Mouse (Mus musculus) cerebellum, adult (tissue): Measurements from ENCODE around the gene Col1a1.
"Not testable (repeated sequence)": the region's sequence is repeated elsewhere in the genome, so short reads cannot be mapped to it uniquely, and the experiment has no call there.

Source experiments
- ATAC-seq: cut with Nextera tagmentation; 2 replicates; pipeline ENCODE4 v1.9.2; 2017; ENCODE audit warnings: mild to moderate bottlenecking, moderate library complexity, mixed read lengths; ENCODE audit not compliant: insufficient number of reproducible peaks, low FRiP score, low TSS enrichment

The Col1a1 gene

DNA sequence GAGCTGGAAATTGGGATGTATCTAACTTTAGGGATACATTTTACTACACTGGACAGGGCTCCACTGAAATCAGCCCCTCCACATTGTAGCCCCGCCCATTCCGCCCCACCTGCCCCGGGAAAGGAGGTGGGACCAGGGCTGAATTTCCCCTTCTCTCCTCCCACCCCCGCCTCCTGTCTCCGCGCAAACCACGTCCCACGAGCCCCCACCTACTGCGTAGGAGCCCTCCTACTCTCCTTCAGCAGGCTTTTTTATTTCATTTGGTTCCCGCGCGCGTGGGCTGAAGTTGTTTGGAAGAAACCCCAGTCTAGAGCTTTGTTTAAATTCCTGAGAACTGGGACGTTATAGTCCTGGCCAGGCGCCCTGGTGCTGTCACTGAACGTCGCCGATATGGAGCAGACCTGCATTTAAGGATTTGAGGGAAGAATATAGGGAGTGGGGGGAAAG, 1.3 kb downstream of the Col1a1 start:
- no peak for ATAC-seq

DNA sequence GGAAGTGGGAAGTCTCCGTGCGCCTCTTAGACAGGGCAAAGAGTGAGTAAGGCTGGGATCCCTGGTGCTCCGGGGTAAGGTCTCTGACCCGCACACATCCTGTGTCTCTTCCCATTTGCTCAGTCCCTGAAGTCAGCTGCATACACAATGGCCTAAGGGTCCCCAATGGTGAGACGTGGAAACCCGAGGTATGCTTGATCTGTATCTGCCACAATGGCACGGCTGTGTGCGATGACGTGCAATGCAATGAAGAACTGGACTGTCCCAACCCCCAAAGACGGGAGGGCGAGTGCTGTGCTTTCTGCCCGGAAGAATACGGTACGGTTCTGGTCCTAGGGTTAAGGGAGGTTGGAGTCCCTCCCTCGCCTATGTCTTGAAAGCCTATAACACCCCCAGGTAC, 1.8 kb downstream of the Col1a1 start:
- ATAC-seq = no peak

DNA sequence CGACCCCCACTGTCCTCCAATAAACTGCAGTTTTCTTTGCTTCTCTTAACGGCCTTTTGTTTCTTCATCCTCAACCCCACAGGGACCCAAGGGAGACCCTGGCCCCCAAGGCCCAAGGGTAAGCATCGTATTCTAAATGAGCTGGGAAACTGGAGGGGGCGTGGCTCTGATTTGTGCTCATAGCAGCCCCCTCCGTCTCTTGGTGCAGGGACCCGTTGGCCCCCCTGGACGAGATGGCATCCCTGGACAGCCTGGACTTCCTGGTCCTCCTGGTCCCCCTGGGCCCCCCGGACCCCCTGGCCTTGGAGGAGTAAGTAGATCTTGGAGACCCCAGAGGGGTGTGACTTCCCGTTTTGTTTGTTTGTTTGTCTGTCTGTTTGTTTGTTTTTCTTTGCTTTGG, 2.3 kb downstream of the Col1a1 start:
- no peak for ATAC-seq

DNA sequence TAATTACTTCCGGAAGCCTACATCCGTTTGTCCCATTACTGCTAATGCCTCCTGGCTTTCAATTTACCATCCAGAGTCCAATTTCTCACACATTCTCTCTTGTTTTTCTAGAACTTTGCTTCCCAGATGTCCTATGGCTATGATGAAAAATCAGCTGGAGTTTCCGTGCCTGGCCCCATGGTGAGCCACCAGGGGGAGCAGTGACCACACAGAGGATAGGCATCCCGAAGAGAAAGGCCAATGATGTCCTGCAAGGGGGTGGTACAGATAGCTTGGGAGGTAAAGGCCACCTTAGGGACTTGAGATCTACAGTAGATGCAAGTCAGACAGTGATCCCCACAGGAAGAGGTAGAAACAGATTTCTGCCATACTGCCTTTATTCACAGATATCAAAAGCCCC, 3.3 kb downstream of the Col1a1 start:
- ATAC-seq = no peak

DNA sequence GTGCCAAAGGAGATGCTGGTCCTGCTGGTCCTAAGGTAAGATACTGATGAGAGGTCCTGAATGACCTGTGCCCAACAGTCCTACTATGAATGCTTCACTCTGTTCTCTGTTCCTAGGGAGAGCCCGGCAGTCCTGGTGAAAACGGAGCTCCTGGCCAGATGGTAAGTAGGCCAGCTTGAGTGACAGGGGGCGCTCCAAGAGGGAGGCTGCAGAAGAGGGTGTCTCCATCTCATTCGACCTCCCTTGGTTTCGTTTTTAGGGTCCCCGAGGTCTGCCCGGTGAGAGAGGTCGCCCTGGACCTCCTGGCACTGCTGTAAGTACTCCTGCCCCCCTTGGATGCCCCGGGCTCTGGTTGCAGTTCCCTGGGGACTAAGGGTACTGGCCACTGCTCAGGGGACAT, 5.1 kb downstream of the Col1a1 start:
- ATAC-seq = no peak

DNA sequence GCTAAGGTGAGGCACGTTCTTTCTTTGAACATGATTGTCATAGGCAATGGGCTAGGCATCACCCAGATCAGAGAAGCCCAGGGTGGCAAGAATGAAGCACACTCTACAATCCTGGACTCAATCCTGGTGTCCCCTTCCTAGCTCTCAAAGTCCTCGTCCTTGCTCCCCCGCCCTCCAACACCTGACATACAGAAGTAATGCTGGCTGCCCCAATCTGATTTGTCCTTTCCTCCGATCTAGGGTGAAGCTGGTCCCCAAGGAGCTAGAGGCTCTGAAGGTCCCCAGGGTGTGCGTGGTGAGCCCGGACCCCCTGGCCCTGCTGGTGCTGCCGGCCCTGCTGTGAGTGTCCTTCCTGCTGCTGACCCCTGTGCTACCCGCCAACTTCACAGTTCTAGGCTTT, 5.8 kb downstream of the Col1a1 start:
- ATAC-seq = no peak

DNA sequence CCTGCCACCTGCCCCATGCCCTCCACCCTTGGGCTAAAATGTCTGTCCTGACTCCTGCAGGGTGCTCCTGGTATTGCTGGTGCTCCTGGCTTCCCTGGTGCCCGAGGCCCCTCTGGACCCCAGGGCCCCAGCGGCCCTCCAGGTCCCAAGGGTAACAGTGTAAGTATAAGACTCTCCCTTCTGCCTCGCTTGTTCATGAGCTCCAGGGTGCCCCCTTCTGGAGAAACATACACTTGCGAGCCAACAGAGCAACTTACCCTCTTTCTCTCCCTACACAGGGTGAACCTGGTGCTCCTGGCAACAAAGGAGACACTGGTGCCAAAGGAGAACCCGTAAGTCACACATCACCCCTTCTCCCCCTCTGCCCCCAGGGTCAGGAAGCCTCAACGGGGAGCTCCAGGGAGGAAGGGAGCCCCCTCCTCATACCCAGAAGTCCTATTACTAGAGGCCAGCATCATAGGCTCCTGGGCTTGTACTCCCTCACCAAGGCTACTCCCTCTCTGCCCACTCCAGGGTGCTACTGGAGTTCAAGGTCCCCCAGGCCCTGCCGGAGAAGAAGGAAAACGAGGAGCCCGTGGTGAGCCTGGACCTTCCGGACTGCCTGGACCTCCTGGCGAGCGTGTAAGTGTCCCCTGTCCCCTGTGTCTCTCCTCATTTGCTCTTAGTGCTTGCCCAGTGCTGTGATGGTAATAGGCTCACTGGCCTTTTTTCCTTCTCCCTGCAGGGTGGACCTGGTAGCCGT, 6.4 kb downstream of the Col1a1 start:
- no peak for ATAC-seq

DNA sequence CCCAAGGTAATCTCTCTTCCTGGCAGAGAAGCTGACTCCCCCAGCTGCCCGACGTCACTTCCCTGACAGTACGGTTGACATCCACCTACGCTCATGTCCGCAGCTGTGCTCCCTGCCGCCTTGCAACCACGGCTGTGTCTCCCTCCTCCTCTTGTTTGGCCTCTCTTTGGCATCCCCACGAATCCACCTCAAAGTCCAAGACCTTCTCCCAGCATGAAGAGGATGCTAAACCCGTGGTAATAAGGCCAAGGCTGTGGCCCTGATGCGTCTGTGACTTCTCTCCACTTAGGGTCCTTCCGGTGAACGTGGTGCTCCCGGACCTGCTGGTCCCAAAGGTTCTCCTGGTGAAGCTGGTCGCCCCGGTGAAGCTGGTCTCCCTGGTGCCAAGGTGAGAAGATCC, 7.0 kb downstream of the Col1a1 start:
- no peak for ATAC-seq

DNA sequence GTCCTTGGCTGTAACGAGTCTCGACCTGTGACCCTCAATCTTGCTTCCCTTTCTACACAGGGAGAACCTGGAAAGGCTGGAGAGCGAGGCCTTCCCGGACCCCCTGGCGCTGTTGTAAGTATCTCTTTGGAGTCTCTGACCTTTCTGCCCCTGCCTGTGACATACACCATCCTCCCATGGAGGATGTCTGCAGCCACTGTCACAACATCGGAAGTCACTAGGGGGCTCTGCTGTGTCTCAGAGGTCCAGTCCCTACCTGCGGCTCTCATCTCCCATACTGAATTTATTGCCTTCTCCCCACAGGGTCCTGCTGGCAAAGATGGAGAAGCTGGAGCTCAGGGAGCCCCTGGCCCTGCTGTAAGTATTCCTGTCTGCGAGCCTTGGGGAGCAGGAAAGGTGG, 8.3 kb downstream of the Col1a1 start:
- no peak for ATAC-seq

DNA sequence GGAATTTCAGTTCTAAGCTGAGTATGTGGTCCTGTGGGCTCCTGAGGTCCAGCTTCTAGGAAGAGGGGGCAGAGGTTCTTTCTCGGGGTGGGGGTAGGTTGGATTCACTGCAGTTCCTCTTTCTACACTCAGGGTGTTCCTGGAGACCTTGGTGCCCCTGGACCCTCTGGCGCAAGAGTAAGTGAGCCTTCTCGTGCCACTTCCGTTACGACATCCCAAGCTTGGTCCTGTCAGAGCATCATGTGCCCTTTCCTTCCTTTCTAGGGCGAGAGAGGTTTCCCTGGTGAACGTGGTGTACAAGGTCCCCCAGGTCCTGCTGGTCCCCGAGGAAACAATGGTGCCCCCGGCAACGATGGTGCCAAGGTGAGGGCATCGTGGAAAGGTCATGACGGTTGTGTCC, 9.2 kb downstream of the Col1a1 start:
- ATAC-seq = no peak

DNA sequence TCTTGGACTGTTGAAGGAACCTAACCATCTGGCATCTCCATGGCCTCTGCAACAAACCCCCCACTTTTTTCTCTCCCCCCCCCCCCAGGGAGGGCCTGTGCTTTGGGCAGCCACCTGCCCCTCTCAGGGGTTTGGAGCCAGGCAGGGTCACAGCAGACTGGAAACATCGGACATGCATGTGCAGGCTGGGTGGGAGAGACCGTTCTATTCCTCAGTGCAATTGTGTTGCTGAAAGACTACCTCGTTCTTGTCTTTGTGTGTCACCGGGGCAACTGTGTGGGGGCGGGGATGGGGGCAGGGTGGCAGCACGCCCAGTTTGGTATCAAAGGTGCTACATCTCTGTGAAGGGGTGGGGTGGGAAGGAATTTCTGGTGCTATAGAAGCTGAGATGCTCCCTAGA, 16.1 kb downstream of the Col1a1 start:
- ATAC-seq = no peak

DNA sequence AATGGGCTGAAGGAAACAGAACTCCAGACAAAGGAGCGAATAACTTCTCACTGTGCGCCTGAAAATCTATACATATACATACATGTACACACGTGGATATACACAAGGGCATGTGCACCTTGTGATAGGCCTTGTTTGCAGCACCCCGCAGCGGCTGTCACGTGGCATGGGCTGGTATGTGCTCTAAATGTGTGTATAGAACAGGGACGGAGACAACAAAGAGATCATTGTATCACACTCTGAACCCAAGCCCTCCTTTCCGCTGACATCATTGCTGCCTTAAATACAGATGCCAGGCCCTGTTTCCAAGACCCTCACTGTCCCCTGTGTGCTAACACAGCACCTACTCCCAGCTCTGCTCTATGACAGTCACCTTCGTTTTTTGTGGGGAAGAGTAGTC, 19.1 kb downstream of the Col1a1 start:
- ATAC-seq = no peak

DNA sequence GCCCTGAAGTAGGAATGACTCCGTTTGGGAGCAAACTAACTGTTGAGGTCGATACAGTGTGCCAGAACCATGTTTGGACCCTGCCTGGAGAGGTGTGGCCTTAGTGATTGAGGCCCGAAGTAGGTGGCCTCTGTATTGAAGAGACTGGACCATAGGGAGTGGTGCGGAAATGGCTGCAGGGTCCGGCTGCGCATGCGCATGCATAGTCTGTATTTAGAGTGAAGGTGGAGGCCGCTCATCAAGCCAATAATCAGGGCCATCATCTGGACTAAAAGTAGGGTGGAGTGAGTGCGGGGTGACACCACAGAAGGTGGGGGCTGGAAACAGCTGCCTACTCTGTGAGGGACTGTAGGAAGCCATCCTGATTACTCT, 21.7 kb downstream of the Col1a1 start:
- no peak for ATAC-seq

DNA sequence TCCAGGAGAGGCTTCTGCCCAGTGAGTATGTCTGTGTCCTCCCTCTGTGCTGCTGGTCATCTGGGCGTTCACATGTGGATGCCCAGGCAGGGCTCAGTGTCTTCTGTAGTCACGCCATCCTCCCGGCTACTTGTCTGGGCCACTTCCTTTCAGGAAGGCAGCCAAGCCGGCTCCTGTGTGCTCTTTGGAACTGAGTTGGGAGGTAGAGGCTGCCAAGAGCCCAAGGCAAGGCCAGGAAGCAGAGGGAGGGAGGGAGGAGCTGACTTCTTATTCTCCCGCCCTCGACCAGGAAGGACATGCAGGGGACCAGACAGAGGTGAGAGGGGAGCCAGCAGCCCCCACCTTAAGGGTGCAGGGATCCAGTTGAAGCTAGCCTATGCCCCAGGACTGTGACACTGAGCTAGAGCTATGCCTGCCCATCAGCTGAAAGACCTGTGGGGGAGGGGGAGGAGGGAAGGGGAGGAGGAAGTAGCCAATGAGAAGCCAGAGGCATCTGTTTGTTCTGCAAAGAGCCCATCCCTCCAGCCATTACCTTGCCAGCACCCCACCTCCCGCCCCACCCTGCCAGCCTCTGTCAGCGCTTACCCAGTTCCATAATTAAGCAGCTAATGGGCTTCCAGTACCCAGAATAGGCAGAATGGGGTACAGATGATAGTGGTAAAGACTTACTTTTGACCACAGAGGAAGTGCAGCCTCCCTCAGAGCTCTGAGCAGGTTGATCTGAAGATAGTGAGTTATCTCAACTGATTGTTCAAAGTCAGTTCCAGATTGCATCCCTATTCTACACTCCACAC, 22.2 kb downstream of the Col1a1 start:
- peak; percentile 40; the same call in 1 of the 2 replicates for ATAC-seq

DNA sequence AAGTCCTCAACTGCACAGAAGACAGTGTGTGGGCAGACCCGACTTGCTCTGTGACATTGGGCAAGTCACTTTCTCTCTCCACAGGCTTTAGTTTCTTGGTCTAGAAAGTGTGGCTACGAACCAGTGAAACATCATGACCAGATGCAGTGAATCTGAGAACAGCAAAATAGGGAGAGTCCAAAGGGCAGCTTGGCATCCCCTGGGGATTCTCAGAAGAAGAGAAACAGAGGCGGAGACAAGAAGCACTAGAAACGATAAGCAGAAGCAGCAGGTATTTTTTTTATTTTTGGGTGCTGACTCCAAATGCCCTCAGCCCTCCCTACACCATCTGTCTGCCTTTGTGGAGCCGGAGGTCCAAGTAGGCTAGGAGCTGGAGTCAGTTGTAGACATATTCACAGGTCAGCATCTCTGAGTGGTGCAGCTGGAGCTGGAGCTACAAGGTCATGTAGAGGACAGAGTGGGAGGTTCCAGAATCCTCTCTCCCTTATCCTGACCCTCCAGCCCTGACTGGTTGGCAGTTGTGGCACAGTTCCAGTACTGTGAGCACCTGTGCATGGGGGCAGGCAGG, 26.6 kb downstream of the Col1a1 start:
- ATAC-seq = no peak; the same call in 1 of the 2 replicates

DNA sequence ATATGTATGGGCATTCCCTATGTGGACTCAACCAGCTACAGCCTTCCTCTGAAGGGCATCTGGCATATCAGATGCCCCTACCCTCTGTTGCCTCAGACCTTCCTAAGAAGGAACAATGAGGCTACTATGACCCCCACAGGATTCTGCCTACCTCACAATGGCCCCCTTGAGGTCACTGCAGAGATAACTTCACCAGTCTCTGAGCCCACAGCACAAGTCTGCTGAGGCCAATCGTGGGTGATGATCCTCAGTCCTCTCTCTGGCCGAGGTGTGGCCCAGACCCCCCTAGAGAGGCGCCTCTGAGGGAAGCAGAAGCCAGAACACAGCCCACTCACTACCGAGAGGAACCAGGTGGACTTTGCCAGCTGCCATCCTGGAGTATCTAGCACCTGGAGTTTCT, 31.4 kb downstream of the Col1a1 start, which contains the start of gene Hils1:
Gene Hils1, plus strand, starts transcription at position 175 of the 400 bp plus-strand sequence.
- ATAC-seq = no peak

DNA sequence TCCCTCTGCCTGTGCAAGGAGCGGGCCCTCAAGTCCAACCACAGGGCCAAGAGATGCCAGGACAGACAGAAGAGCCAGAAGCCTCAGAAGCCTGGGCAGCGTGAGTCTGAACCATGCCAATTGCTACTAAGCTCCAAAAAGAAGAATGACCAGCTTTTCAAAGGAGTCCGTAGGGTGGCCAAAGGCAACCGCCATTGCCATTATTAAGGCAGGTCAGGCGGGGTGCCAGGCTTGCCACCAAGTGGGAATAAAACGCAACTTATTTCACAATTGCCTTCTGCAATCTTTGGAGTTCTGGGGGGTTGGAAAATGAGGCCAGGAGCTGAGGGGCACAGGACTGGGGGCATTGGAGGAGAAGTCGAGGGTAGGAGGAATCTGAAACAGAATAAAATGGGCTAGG, 32.2 kb downstream of the Col1a1 start:
- no peak for ATAC-seq

DNA sequence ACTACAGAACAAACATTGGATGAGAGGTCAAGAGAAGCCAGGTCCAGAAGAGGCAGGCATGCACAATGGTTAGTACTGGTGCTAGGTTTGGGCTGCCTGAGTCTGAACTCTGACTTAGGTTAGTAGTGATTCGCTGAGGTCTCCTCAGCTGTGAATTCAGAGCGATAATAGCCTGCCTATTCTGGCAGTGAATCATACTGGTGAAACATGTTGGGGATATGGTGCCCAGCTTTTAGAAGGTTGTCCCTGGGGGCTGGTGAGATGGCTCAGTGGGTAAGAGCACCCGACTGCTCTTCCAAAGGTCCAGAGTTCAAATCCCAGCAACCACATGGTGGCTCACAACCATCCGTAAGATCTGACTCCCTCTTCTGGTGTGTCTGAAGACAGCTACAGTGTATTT, 33.7 kb downstream of the Col1a1 start:
- ATAC-seq = not testable (repeated sequence)

DNA sequence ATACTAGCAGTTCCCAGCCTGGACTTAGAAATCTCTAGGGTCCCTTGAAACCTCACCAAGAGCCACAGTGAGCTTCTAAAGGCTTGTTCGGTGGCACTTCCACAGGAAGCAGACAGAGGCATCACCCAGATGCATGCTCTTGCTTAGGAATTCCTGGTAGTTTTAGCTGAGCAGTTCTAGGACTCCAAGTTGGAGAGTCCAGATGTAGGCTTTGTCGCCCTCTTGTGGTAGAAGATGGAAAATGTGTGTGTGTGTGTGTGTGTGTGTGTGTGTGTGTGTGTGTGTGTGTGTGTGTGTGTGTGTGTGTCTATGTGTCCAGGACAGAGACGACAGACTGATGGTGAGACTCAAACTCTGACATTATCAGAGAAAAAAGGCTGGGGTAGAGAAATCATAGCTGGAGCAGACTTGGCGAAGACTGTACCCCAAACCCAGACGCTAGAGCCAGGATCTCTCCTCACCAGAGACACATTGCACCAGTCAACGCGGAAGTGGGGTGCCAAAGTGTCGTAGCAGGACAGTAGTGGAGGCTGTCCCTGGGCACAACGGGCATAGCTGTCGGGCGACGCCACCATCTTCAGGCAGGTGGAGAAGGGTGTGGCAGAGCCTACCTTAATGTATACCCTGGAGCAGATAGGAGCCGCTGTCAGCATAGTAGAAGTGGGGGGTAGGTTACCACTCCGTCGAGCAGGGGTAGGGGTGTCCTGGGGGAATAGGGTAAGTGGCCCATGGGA, 34.4 kb downstream of the Col1a1 start:
- ATAC-seq = no peak

DNA sequence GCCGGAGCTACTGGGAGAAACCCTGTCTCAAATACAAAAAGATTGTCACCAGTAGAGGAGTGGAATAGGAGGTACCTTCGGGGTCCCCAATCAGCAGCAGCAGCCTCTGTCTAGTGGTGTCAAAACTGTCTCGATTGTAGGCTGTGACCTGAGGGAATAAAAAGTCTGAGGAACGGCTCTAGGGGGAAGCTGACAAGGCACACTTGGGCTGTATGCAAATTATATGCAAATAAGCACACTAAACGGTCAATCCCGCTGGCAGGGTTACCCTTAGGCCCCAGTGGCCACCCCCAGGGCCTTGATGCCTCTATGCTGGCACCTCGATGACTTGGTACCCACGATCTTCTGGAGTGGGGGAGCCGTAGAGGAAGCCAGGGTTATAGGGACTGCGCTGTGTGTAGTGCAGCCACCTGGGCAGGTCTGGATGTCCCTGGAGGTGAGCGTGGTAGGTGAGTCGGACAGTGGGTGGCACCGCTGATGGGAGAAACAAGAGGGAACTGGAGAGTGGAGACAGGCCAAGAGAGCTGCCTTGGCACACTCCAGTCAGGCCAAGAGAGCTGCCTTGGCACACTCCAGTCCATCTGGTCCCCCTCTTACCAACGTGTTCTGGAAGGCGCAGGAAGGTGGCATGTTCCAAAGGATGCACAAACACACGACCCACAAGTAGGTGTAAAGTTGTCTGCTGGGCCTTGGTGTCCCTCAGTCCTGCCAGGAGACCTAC, 36.0 kb downstream of the Col1a1 start:
- ATAC-seq = peak; percentile 49; the same call in 1 of the 2 replicates
